8 mouse cellular contexts compared by ENCODE assay signal in the genomic region with DNA sequence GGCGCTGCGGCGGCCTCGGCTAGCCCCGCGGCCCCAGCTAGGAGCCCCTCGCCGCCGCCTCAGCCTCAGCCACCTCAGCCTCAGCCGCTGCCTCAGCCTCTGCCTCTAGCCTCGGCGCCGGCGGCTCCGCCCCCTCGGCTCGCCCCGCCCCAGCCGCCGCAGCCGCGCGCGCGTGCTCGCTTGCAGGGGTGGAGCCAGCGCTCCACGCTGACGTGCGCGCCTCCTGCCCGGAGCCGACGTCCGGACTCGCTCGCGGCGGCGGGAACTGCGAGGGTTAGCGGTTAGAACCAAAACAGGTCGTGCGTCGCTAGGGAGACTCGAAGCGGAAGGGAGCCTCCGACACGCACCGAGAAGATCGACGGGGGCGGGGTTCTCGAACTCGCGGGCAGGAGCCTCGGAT. TPM values are rescaled to one million over a fixed set of nuclear protein-coding genes. Genes with fewer than 3 reads are reported as not detected.
DNase-seq lines count a peak whose midpoint lies in the region; ATAC-seq and TF ChIP-seq lines count a peak whose summit lies in the region.

Gene Adarb1, minus strand, starts transcription at position 133 of the 400 bp plus-strand sequence.

- no peak for TF ChIP-seq CTCF in lung, embryonic 14.5 days (IDR thresholded peaks at IDR 0.05; ENCODE audit: low read depth)

- H3K9ac ChIP-seq in lung, embryonic 14.5 days: peak within 1 kb of the TSS; percentile 68

- under 1% methylated on average over 51 of the region's 57 CpGs for WGBS in lung, embryonic 14.5 days

- H3K4me3 ChIP-seq in lung, embryonic 14.5 days (ENCODE audit: low read depth, low read length): peak within 1 kb of the TSS; percentile 79

- peak within 1 kb of the TSS; percentile 68; the same call in 1 of the 2 replicates for H3K27ac ChIP-seq in lung, embryonic 14.5 days (ENCODE audit: low read depth)

- peak within 1 kb of the TSS; percentile 89 for H3K4me2 ChIP-seq in lung, embryonic 14.5 days

- H3K9me3 ChIP-seq in lung, embryonic 14.5 days (ENCODE audit: low read depth, low read length): no peaks in the 10 kb centered on the region

- H3K36me3 ChIP-seq in lung, embryonic 14.5 days (ENCODE audit: insufficient read depth): no peaks in the 10 kb centered on the region

- no peaks in the 10 kb centered on the region; the same call in 1 of the 2 replicates for H3K4me1 ChIP-seq in lung, embryonic 14.5 days (ENCODE audit: insufficient read depth)

- peak; percentile 94 for DNase-seq in Muller cell, postnatal 12 days (ENCODE audit: inconsistent ontology term)
- peak; percentile 92 for DNase-seq in cerebellum, adult 9-10 months
- peak; percentile 75 to 82 for DNase-seq in layer of hippocampus, adult 8-10 months (ENCODE audit: low spot score in 2 of 2)
- DNase-seq in lung, embryonic 14.5 days: peak; percentile 96
- DNase-seq in testis, postnatal 14 days (ENCODE audit: low spot score): peak; percentile 91

- ATAC-seq in frontal cortex, adult (ENCODE audit: low TSS enrichment): peak; percentile 85
- ATAC-seq in hematopoietic stem cell, adult 5-6 weeks (replicated peaks in 1 of 2; ENCODE audit: insufficient read depth in 1 of 2, low FRiP score in 2 of 2, low TSS enrichment in 1 of 2, low read depth in 1 of 2, poor library complexity in 2 of 2, severe bottlenecking in 2 of 2): peak; percentile 86 to 94
- peak; percentile 92 for ATAC-seq in lung, embryonic 14.5 days (ENCODE audit: insufficient read depth)
- peak; percentile 88 for ATAC-seq in neutrophil, adult 5-6 weeks (ENCODE audit: extremely low read depth, insufficient number of reproducible peaks, low FRiP score, poor library complexity, severe bottlenecking)

- peaks cover 15% of the 10 kb centered on the region; the same call in 1 of the 2 replicates for H3K27me3 ChIP-seq in lung, embryonic 14.5 days (ENCODE audit: insufficient read depth, low read length)

RNA-seq across cellular contexts. Expression of gene Adarb1, which starts in this region (rescaled TPM):
- 4.4 and 8.9 TPM in 2 replicates for total RNA-seq in hematopoietic stem cell, adult 5-6 weeks (2017)
- total RNA-seq in layer of hippocampus, adult 8-10 months (2022): 100 to 1,000 TPM; 107 to 123 (median 114) TPM
- 38.9 and 49.1 TPM in 2 replicates for polyA plus RNA-seq in lung, embryonic 14.5 days (2014; fragmentation: Nextera tagmentation; extraction: Ambion mirVana)
- 0.35 and 0.74 TPM in 2 replicates for total RNA-seq in neutrophil, adult 5-6 weeks (2017)

Comparison
In these comparisons a context has a peak if more than half of its experiments do, and no peak if none do; other contexts are left out.
1. Peak in every context shown above with its lines: DNase-seq, ATAC-seq, H3K4me3 ChIP-seq and H3K27ac ChIP-seq.
2. RNA of gene Adarb1 (total RNA-seq): 107 to 123 TPM in layer of hippocampus, adult 8-10 months; 4.4 to 8.9 TPM in hematopoietic stem cell, adult 5-6 weeks and 0.35 to 0.74 TPM in neutrophil, adult 5-6 weeks; every median in the first group is over 10 times any median in the second.
3. Peak in ATAC-seq in neutrophil, adult 5-6 weeks; RNA of the gene not detected or under 1 TPM.